Mouse (Mus musculus): ENCODE measurements at regions not wholly inside any gene's neighbourhood (a gene's known extent, or its start where the extent isn't known, plus 50 kb on each side); places are given as distances from the start of the nearest gene placed in this dataset.

- TF ChIP-seq SMC3 (IDR thresholded peaks at IDR 0.05; ENCODE audit: low read depth, low read length) (no peak), ZNF384 (IDR thresholded peaks at IDR 0.05; ENCODE audit: low read depth, low read length) (no peak), USF1 (IDR thresholded peaks at IDR 0.05; ENCODE audit: low read depth, low read length) (no peak), CTCF (IDR thresholded peaks at IDR 0.05 in 2 of 3, conservative IDR thresholded peaks at IDR 0.05 in 1 of 3; ENCODE audit: control insufficient read depth in 1 of 3, insufficient read depth in 1 of 3, low read depth in 2 of 3, low read length in 3 of 3, poor library complexity in 1 of 3, severe bottlenecking in 1 of 3) (no peak), NELFE (IDR thresholded peaks at IDR 0.05; ENCODE audit: low read depth, low read length) (no peak), MYB (IDR thresholded peaks at IDR 0.05; ENCODE audit: low read depth, low read length) (no peak), POLR2AphosphoS5 (IDR thresholded peaks at IDR 0.05; ENCODE audit: borderline replicate concordance, low read depth, low read length) (no peak), POLR2A (IDR thresholded peaks at IDR 0.05; ENCODE audit: control insufficient read depth in 1 of 2, insufficient read depth in 1 of 2, low read depth in 1 of 2, low read length in 2 of 2, poor library complexity in 1 of 2) (no peak), E2F4 (IDR thresholded peaks at IDR 0.05; ENCODE audit: borderline replicate concordance, low read depth, low read length) (no peak), CHD1 (IDR thresholded peaks at IDR 0.05; ENCODE audit: low read depth, low read length) (no peak), EP300 (IDR thresholded peaks at IDR 0.05; ENCODE audit: low read depth in 1 of 2, low read length in 2 of 2) (no peak), ZKSCAN1 (IDR thresholded peaks at IDR 0.05; ENCODE audit: low read depth, low read length) (no peak)
Measured at GRCm38 (mm10) chr3:68778354-68779040, 88.1 kb downstream of the Il12a start.

Measured in MEL (cell line).